Mouse (Mus musculus): ENCODE results near the gene Tgm4.

Tgm4 gene

DNA sequence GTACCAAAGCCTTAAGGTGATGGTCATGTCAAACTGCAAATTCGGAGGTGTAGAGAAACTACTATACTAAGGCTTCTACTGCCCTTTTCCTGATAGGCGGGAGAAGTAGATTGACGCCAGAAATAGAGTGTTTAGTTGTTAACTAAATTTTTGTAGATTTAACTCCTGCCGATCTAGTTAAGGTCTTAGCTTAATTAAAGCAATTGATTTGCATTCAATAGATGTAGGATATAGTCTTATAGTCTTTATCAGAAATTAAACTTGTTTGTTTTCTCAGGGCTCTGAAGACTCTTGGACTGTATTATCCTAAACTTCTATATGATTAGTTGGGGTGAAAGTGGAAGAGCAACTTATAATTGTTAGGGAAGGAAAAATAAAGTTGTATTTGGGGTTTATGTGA, 72.7 kb downstream of the Tgm4 start:
- DNase-seq (ENCODE audit: low read depth, low spot score), result no peak

DNA sequence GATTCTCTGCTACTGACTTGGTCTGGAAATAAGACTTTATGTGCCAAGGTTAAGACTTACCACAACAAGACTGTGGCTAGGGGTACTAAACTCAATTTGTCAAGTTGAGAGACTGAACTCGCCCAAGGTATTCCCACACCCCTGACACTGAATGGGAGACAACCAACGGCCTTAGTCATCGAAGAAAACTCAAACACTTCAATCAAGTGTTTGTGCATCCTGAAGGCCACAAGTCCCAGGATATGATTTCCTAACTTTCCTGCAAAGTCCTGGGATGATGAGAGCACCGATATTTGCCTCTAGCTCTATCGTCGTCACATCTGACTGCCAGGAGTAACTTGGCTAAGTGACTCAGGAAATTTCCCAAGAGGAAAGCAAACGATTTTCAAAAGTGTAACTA, 74.7 kb downstream of the Tgm4 start:
- no peak for DNase-seq (ENCODE audit: low read depth, low spot score)

DNA sequence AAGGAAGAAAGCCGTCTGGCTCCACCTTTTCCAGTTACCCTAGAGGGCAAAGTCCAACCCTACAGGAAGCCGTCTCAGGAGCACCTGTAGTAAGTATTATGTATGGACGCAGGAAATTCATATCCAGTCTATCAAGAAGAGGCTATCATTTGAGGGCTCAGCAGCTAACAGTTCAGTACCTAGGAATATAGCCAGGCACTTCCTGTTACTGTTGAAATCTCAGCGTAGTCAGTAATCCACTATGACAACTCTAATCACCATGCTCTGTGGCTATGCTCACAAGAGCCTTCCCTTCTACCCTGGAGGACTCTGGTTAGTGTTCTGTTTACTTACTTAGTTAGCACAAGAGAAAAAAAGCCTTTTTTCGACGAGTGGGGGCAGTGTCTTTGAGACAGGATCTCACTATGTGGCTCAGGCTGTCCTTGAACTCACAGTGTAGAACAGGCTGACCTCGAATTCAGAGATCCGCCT, 77.3 kb downstream of the Tgm4 start:
- no peak for DNase-seq (ENCODE audit: low read depth, low spot score)

- peak; percentile 79 for DNase-seq (ENCODE audit: low read depth, low spot score)
These were observed 78.4 kb downstream of the Tgm4 start, which contains the start of the genes Zdhhc3 and Exosc7 for GRCm38 (mm10) chr9:123112805-123113521. TSS of gene Zdhhc3 (minus strand) at chr9:123113205. TSS of gene Exosc7 (plus strand) at chr9:123113215.

- DNase-seq (ENCODE audit: low read depth, low spot score), result no peak
These were observed 79.4 kb downstream of the Tgm4 start for GRCm38 (mm10) chr9:123113931-123114330.

DNA sequence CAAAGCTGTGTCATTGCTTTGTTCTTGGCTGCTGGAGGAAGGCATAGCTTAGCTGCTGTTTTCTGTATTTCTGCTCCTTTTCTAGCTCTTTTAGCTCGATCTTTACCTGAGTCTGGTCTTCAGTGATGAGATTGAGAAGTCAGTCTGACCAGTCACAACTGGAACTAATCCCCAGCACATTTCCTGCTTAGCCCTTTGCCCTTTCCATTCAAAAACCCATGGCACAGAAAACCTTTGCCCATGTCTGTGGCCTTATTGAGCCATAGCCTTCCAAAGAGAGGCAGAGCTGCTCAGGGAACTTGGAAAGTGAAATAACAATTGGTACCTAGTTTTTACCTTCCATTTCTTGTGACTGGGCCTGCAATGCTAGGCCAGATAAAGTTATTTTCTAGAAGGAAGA, 81.0 kb downstream of the Tgm4 start:
- DNase-seq (ENCODE audit: low read depth, low spot score), result no peak

Data from brain, embryonic 18.5 days (tissue).